Mouse (Mus musculus) regulatory T cell (primary cell): ENCODE measurements around the gene Bicc1.

Experiments
- in situ Hi-C: fragments of 300-600 bp; cut with MboI, MseI; formaldehyde crosslinking; loops from one replicate; pipeline ENCODE4 v1.15.1; 2025; ENCODE audit warnings: high pct_unique_total_duplicates

The Bicc1 gene

GRCm38 (mm10) chr10:70876522-70876921, 283.0 kb downstream of the Bicc1 start:
- in situ Hi-C loops: no loop called here

DNA sequence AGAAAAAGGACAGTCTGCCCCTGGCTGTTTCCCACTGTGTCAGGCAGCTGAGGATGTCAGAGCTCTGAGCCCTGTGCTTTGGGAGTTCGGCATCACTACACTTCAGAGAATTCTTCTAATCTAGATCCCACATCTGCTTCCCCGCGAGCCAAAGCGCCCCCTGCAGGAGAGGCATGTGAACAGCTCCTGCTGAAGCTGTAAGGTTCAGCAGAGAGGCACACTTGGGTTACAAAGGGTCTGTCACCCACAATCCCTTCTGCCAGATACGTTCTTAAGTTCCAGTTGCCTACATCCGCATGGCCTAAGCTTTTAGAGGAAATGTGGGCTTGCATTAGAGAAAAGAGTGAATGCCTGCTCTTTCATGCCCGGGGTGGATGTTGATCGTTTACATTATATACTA, 283.4 kb downstream of the Bicc1 start:
- in situ Hi-C loops: no loop called here

DNA sequence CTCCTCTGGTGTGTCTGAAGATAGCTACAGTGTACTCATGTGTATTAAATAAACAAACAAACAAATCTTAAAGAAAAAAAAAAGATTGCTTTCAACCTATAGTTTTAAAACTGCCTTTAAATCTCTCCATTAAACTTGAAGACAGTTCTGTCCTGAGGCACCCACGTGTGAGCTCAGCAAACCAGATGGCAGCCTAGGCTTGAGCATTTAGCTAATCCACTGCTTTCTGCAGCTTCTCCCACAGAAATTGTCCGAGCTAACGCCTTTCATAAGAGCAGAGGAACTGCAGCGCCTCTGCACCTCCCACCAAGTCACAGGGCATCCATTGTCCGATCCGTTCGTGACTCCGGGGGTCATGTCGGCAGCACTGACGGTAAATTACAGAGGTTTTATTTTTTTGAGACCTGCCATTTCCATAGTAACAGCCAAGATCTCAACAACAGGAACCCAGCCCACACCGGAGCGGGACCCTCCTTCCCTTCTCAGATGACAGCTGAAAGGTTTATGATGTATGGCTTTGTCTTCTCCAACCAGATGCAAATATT, 284.4 kb downstream of the Bicc1 start:
- in situ Hi-C loops: no loop called here
